8 mouse cellular contexts compared by ENCODE assay signal in genomic region chr2:25546811-25547491, GRCm38 (mm10). TPM values are rescaled to one million over a fixed set of nuclear protein-coding genes. Genes with fewer than 3 reads are reported as not detected.
DNase-seq lines count a peak whose midpoint lies in the region; ATAC-seq and TF ChIP-seq lines count a peak whose summit lies in the region.

Gene Traf2, minus strand, starts transcription at chr2:25546940.

- H3K27me3 ChIP-seq in Patski: no peaks in the 10 kb centered on the region
- no peaks in the 10 kb centered on the region for H3K27me3 ChIP-seq in hindbrain, embryonic 13.5 days

- ATAC-seq in Patski: peak; percentile 99
- peak; percentile 99 for ATAC-seq in hindbrain, embryonic 13.5 days (ENCODE audit: low FRiP score)

- H3K4me3 ChIP-seq in hindbrain, embryonic 13.5 days: peak within 1 kb of the TSS; percentile 63

- peaks cover 23% of the 10 kb centered on the region for H3K4me1 ChIP-seq in hindbrain, embryonic 13.5 days (replicated peaks)

- H3K4me2 ChIP-seq in hindbrain, embryonic 13.5 days: peak within 1 kb of the TSS; percentile 80

- H3K36me3 ChIP-seq in hindbrain, embryonic 13.5 days: no peaks in the 10 kb centered on the region

- in situ Hi-C loops in Patski (cut with MboI; ENCODE audit: low pct_unique_long_range_greater_than_20kb): no loop called here

- CTCF ChIA-PET in Patski (lab: Charles Lee): interaction anchor here (1.1 to 5.7 kb wide), 5 partner anchors 9 to 146 kb away, joined by 3 to 35 read pairs (median 5); partner anchors contain the start of gene Edf1

- peak within 1 kb of the TSS; percentile 80 for H3K9ac ChIP-seq in hindbrain, embryonic 13.5 days

- WGBS in hindbrain, embryonic 13.5 days: 3% methylated on average over 48 of the region's 48 CpGs

- H3K9me3 ChIP-seq in hindbrain, embryonic 13.5 days: no peaks in the 10 kb centered on the region

- POLR2A ChIA-PET in Patski (lab: Charles Lee): interaction anchor here (0.7 to 2.3 kb wide), 4 partner anchors 10 to 45 kb away, joined by 3 to 9 read pairs (median 6); partner anchors contain the start of genes C8g, Edf1 and Fbxw5

- DNase-seq in Patski (ENCODE audit: low read depth, low spot score): peak; percentile 93
- DNase-seq in cerebellum, postnatal 14 days: peak; percentile 98 to 99
- peak; percentile 98 to 99 for DNase-seq in frontal cortex, postnatal 14 days (ENCODE audit: low spot score in 2 of 2)
- DNase-seq in layer of hippocampus, postnatal 25 days (ENCODE audit: extremely low spot score in 1 of 2, low spot score in 1 of 2): peak; percentile 94 to 96
- peak; percentile 100 for DNase-seq in lung, postnatal 25 days (ENCODE audit: low spot score)
- peak; percentile 99 for DNase-seq in retina, embryonic 14.5 days (ENCODE audit: low spot score)
- peak; percentile 98 for DNase-seq in thymus, postnatal 4 days

- TF ChIP-seq CTCF in Patski (IDR thresholded peaks at IDR 0.05): no peak

- H3K27ac ChIP-seq in hindbrain, embryonic 13.5 days: peak within 1 kb of the TSS; percentile 52; the same call in 1 of the 2 replicates

RNA-seq across cellular contexts. Expression of gene Traf2, which starts in this region (rescaled TPM):
- 30.4 TPM for polyA plus RNA-seq in Patski (2021)
- 21.1 and 21.2 TPM in 2 replicates for polyA plus RNA-seq in hindbrain, embryonic 13.5 days (2015; fragmentation: Nextera tagmentation; extraction: Ambion mirVana)
- 10 to 100 TPM in 1 of 2 experiments, 1 to 10 TPM in 1; 9.5 to 10.5 TPM for total RNA-seq in layer of hippocampus, postnatal 25 days (2021)

Comparison
In these comparisons a context has a peak if more than half of its experiments do, and no peak if none do; other contexts are left out.
1. Peak in every context shown above with its lines: DNase-seq, ATAC-seq, H3K4me3 ChIP-seq and H3K27ac ChIP-seq.